Mouse (Mus musculus): ENCODE results near the gene Rwdd4a. TPM values are rescaled to one million over a fixed set of nuclear protein-coding genes. Genes with fewer than 3 reads are reported as not detected.

Rwdd4a gene
- polyA plus RNA-seq (2015; fragmentation: Nextera tagmentation; extraction: Ambion mirVana), result 34.0 and 36.4 TPM in 2 replicates

- under 1% methylated on average over 65 of the region's 65 CpGs for WGBS
These were observed at the start of gene Rwdd4a, which contains the start of gene Trappc11 for GRCm38 (mm10) chr8:47533344-47534125. TSS of gene Rwdd4a (plus strand) at chr8:47533664. TSS of gene Trappc11 (minus strand) at chr8:47533470.

GRCm38 (mm10) chr8:47487231-47487630, 46.2 kb upstream of the Rwdd4a start:
- Histone ChIP-seq H3K36me3 (peaks cover 34% of the 10 kb centered on the region), H3K4me3 (replicated peaks) (no peak overlapping the region), H3K27ac (replicated peaks) (no peak overlapping the region), H3K27me3 (no peaks in the 10 kb centered on the region), H3K9me3 (replicated peaks) (no peaks in the 10 kb centered on the region), H3K4me1 (no peaks in the 10 kb centered on the region), H3K4me2 (replicated peaks) (no peak overlapping the region), H3K9ac (no peak overlapping the region)
- ATAC-seq (ENCODE audit: insufficient number of reproducible peaks, low FRiP score, low TSS enrichment, low read depth), result no peak
- 91% methylated on average over 3 of the region's 3 CpGs for WGBS

More at GRCm38 (mm10) chr8:47533344-47534125, at the start of gene Rwdd4a, which contains the start of gene Trappc11:
- H3K4me2 ChIP-seq (replicated peaks), result peak within 1 kb of the TSS; percentile 76
- peak within 1 kb of the TSS; percentile 93 for H3K9ac ChIP-seq
- peak; percentile 100 for ATAC-seq (ENCODE audit: insufficient number of reproducible peaks, low FRiP score, low TSS enrichment, low read depth)
- H3K36me3 ChIP-seq, result peaks cover 24% of the 10 kb centered on the region
- H3K27ac ChIP-seq (replicated peaks), result peak within 1 kb of the TSS; percentile 74
- H3K9me3 ChIP-seq (replicated peaks), result no peaks in the 10 kb centered on the region
- peak within 1 kb of the TSS; percentile 92 for H3K4me3 ChIP-seq (replicated peaks)
- no peaks in the 10 kb centered on the region for H3K27me3 ChIP-seq
- peaks cover 14% of the 10 kb centered on the region for H3K4me1 ChIP-seq

GRCm38 (mm10) chr8:47493106-47493505, 40.4 kb upstream of the Rwdd4a start:
- no peak for ATAC-seq (ENCODE audit: insufficient number of reproducible peaks, low FRiP score, low TSS enrichment, low read depth)
- no peak overlapping the region for H3K4me3 ChIP-seq (replicated peaks)
- no peak overlapping the region for H3K9ac ChIP-seq
- H3K9me3 ChIP-seq (replicated peaks), result no peaks in the 10 kb centered on the region
- H3K36me3 ChIP-seq, result peaks cover 73% of the 10 kb centered on the region
- H3K4me1 ChIP-seq, result no peaks in the 10 kb centered on the region
- WGBS, result 84% methylated on average over 12 of the region's 12 CpGs
- H3K27me3 ChIP-seq, result no peaks in the 10 kb centered on the region
- no peak overlapping the region for H3K27ac ChIP-seq (replicated peaks)
- no peak overlapping the region for H3K4me2 ChIP-seq (replicated peaks)

GRCm38 (mm10) chr8:47494602-47495153, 38.8 kb upstream of the Rwdd4a start:
- ATAC-seq (ENCODE audit: insufficient number of reproducible peaks, low FRiP score, low TSS enrichment, low read depth), result no peak
- H3K4me3 ChIP-seq (replicated peaks), result no peak overlapping the region
- H3K4me2 ChIP-seq (replicated peaks), result no peak overlapping the region
- 82% methylated on average over 12 of the region's 12 CpGs for WGBS
- no peaks in the 10 kb centered on the region for H3K4me1 ChIP-seq
- no peaks in the 10 kb centered on the region for H3K27me3 ChIP-seq
- no peak overlapping the region for H3K9ac ChIP-seq
- H3K27ac ChIP-seq (replicated peaks), result no peak overlapping the region
- no peaks in the 10 kb centered on the region for H3K9me3 ChIP-seq (replicated peaks)
- H3K36me3 ChIP-seq, result peaks cover 81% of the 10 kb centered on the region

GRCm38 (mm10) chr8:47495428-47495827, 38.0 kb upstream of the Rwdd4a start:
- H3K4me3 ChIP-seq (replicated peaks), result no peak overlapping the region
- H3K27me3 ChIP-seq, result no peaks in the 10 kb centered on the region
- H3K36me3 ChIP-seq, result peaks cover 83% of the 10 kb centered on the region
- H3K4me1 ChIP-seq, result no peaks in the 10 kb centered on the region
- no peak overlapping the region for H3K9ac ChIP-seq
- no peak overlapping the region for H3K4me2 ChIP-seq (replicated peaks)
- no peaks in the 10 kb centered on the region for H3K9me3 ChIP-seq (replicated peaks)
- no peak for ATAC-seq (ENCODE audit: insufficient number of reproducible peaks, low FRiP score, low TSS enrichment, low read depth)
- WGBS, result 88% methylated on average over 6 of the region's 6 CpGs
- no peak overlapping the region for H3K27ac ChIP-seq (replicated peaks)

- H3K27ac ChIP-seq (replicated peaks), result no peak overlapping the region
- H3K9me3 ChIP-seq (replicated peaks), result no peaks in the 10 kb centered on the region
- ATAC-seq (ENCODE audit: insufficient number of reproducible peaks, low FRiP score, low TSS enrichment, low read depth), result no peak
- no peak overlapping the region for H3K4me3 ChIP-seq (replicated peaks)
- no peak overlapping the region for H3K4me2 ChIP-seq (replicated peaks)
- H3K36me3 ChIP-seq, result peaks cover 83% of the 10 kb centered on the region
- 83% methylated on average over 2 of the region's 2 CpGs for WGBS
- no peaks in the 10 kb centered on the region for H3K27me3 ChIP-seq
- H3K9ac ChIP-seq, result no peak overlapping the region
- no peaks in the 10 kb centered on the region for H3K4me1 ChIP-seq
These were observed 31.5 kb upstream of the Rwdd4a start for GRCm38 (mm10) chr8:47501994-47502393.

- Histone ChIP-seq H3K27me3 (no peaks in the 10 kb centered on the region), H3K27ac (replicated peaks) (no peak overlapping the region), H3K9me3 (replicated peaks) (no peaks in the 10 kb centered on the region), H3K4me1 (no peaks in the 10 kb centered on the region), H3K9ac (no peak overlapping the region), H3K36me3 (peaks cover 79% of the 10 kb centered on the region), H3K4me2 (replicated peaks) (no peak overlapping the region), H3K4me3 (replicated peaks) (no peak overlapping the region)
- no peak for ATAC-seq (ENCODE audit: insufficient number of reproducible peaks, low FRiP score, low TSS enrichment, low read depth)
- 94% methylated on average over 13 of the region's 13 CpGs for WGBS
These were observed 30.9 kb upstream of the Rwdd4a start for GRCm38 (mm10) chr8:47502546-47502945.

GRCm38 (mm10) chr8:47505431-47505830, 28.0 kb upstream of the Rwdd4a start:
- no peaks in the 10 kb centered on the region for H3K9me3 ChIP-seq (replicated peaks)
- H3K36me3 ChIP-seq, result peaks cover 74% of the 10 kb centered on the region
- WGBS, result 90% methylated on average over 12 of the region's 12 CpGs
- no peak overlapping the region for H3K4me3 ChIP-seq (replicated peaks)
- H3K4me2 ChIP-seq (replicated peaks), result no peak overlapping the region
- no peak overlapping the region for H3K9ac ChIP-seq
- no peak for ATAC-seq (ENCODE audit: insufficient number of reproducible peaks, low FRiP score, low TSS enrichment, low read depth)
- H3K27me3 ChIP-seq, result no peaks in the 10 kb centered on the region
- H3K27ac ChIP-seq (replicated peaks), result no peak overlapping the region
- no peaks in the 10 kb centered on the region for H3K4me1 ChIP-seq

GRCm38 (mm10) chr8:47510930-47511329, 22.5 kb upstream of the Rwdd4a start:
- no peak overlapping the region for H3K27ac ChIP-seq (replicated peaks)
- H3K27me3 ChIP-seq, result no peaks in the 10 kb centered on the region
- no peak overlapping the region for H3K4me3 ChIP-seq (replicated peaks)
- ATAC-seq (ENCODE audit: insufficient number of reproducible peaks, low FRiP score, low TSS enrichment, low read depth), result no peak
- no peak overlapping the region for H3K9ac ChIP-seq
- no peak overlapping the region for H3K4me2 ChIP-seq (replicated peaks)
- 93% methylated on average over 9 of the region's 9 CpGs for WGBS
- no peaks in the 10 kb centered on the region for H3K4me1 ChIP-seq
- no peaks in the 10 kb centered on the region for H3K9me3 ChIP-seq (replicated peaks)
- peaks cover 64% of the 10 kb centered on the region for H3K36me3 ChIP-seq

GRCm38 (mm10) chr8:47513601-47514000, 19.9 kb upstream of the Rwdd4a start:
- no peak for ATAC-seq (ENCODE audit: insufficient number of reproducible peaks, low FRiP score, low TSS enrichment, low read depth)
- Histone ChIP-seq H3K4me3 (replicated peaks) (no peak overlapping the region), H3K36me3 (peaks cover 70% of the 10 kb centered on the region), H3K9me3 (replicated peaks) (no peaks in the 10 kb centered on the region), H3K9ac (no peak overlapping the region), H3K4me1 (no peaks in the 10 kb centered on the region), H3K27me3 (no peaks in the 10 kb centered on the region), H3K4me2 (replicated peaks) (no peak overlapping the region), H3K27ac (replicated peaks) (no peak overlapping the region)
- 95% methylated on average over 15 of the region's 15 CpGs for WGBS

GRCm38 (mm10) chr8:47528094-47528493, 5.4 kb upstream of the Rwdd4a start:
- Histone ChIP-seq H3K27ac (replicated peaks) (no peak overlapping the region), H3K9ac (no peak overlapping the region), H3K36me3 (peaks cover 50% of the 10 kb centered on the region), H3K9me3 (replicated peaks) (no peaks in the 10 kb centered on the region), H3K4me2 (replicated peaks) (no peak overlapping the region), H3K27me3 (no peaks in the 10 kb centered on the region), H3K4me1 (peaks cover 11% of the 10 kb centered on the region), H3K4me3 (replicated peaks) (no peak overlapping the region)
- WGBS, result 88% methylated on average over 1 of the region's 1 CpGs
- ATAC-seq (ENCODE audit: insufficient number of reproducible peaks, low FRiP score, low TSS enrichment, low read depth), result no peak
